Mouse (Mus musculus): Measurements from ENCODE around the gene Dlg1.
"Not testable (repeated sequence)": the region's sequence is repeated elsewhere in the genome, so short reads cannot be mapped to it uniquely, and the experiment has no call there.

Gene Dlg1

GRCm38 (mm10) chr16:31657502-31657901, 5.7 kb upstream of the Dlg1 start:
- DNase-seq = no peak

- DNase-seq = no peak
Measured at GRCm38 (mm10) chr16:31658539-31659334, 4.5 kb upstream of the Dlg1 start.

GRCm38 (mm10) chr16:31659453-31659852, 3.8 kb upstream of the Dlg1 start:
- no peak for DNase-seq

GRCm38 (mm10) chr16:31662556-31663378, 476 bp upstream of the Dlg1 start:
- DNase-seq = no peak

GRCm38 (mm10) chr16:31664287-31664597, 999 bp downstream of the Dlg1 start:
- no peak for DNase-seq

- DNase-seq = no peak
Measured at GRCm38 (mm10) chr16:31672202-31672601, 9.0 kb downstream of the Dlg1 start.

GRCm38 (mm10) chr16:31677463-31677862, 14.2 kb downstream of the Dlg1 start:
- DNase-seq = no peak

GRCm38 (mm10) chr16:31682291-31682690, 19.0 kb downstream of the Dlg1 start:
- no peak for DNase-seq

GRCm38 (mm10) chr16:31683670-31684430, 20.6 kb downstream of the Dlg1 start:
- no peak for DNase-seq

GRCm38 (mm10) chr16:31684771-31685170, 21.5 kb downstream of the Dlg1 start:
- DNase-seq = no peak

- no peak for DNase-seq
Measured at GRCm38 (mm10) chr16:31687766-31688165, 24.5 kb downstream of the Dlg1 start.

GRCm38 (mm10) chr16:31695286-31696020, 32.2 kb downstream of the Dlg1 start:
- no peak for DNase-seq

GRCm38 (mm10) chr16:31696367-31696766, 33.1 kb downstream of the Dlg1 start:
- DNase-seq = no peak

GRCm38 (mm10) chr16:31697341-31697740, 34.1 kb downstream of the Dlg1 start:
- no peak for DNase-seq

GRCm38 (mm10) chr16:31705213-31705612, 42.0 kb downstream of the Dlg1 start:
- no peak for DNase-seq

GRCm38 (mm10) chr16:31705904-31706303, 42.7 kb downstream of the Dlg1 start:
- no peak for DNase-seq

GRCm38 (mm10) chr16:31707326-31707725, 44.1 kb downstream of the Dlg1 start:
- DNase-seq = no peak

GRCm38 (mm10) chr16:31722991-31723390, 59.7 kb downstream of the Dlg1 start:
- DNase-seq = no peak

GRCm38 (mm10) chr16:31724121-31724520, 60.9 kb downstream of the Dlg1 start:
- DNase-seq = no peak

- no peak for DNase-seq
Measured at GRCm38 (mm10) chr16:31724818-31725217, 61.6 kb downstream of the Dlg1 start.

GRCm38 (mm10) chr16:31730971-31731370, 67.7 kb downstream of the Dlg1 start:
- DNase-seq = not testable (repeated sequence)

GRCm38 (mm10) chr16:31737081-31737480, 73.8 kb downstream of the Dlg1 start:
- DNase-seq = no peak

- no peak for DNase-seq
Measured at GRCm38 (mm10) chr16:31737761-31738160, 74.5 kb downstream of the Dlg1 start.

Data from spleen, adult 18-20 months (tissue).